Mouse (Mus musculus) liver, adult 2 months (tissue): Measurements from ENCODE around the gene Hcn1. TPM values are rescaled to one million over a fixed set of nuclear protein-coding genes. Genes with fewer than 3 reads are reported as not detected.

Experiments used
- DNase-seq: peaks from one replicate; pipeline ENCODE4 v3.0.0-alpha.2; 2011; ENCODE audit warnings: low read depth, low spot score; ENCODE audit errors: extremely low read depth
- H3K27ac ChIP-seq: fragments of 200-500 bp; replicated peaks from 2 replicates; pipeline ENCODE4 v1.5.1; 2012; ENCODE audit warnings: low read depth, mild to moderate bottlenecking, control low read depth, inconsistent platforms, low read length; ENCODE audit not compliant: insufficient read depth
- H3K27me3 ChIP-seq: fragments of 200-500 bp; 2 replicates; pipeline ENCODE4 v1.6.1; 2012; ENCODE audit warnings: mild to moderate bottlenecking, moderate library complexity, low read length, inconsistent platforms; ENCODE audit not compliant: control insufficient read depth, insufficient read depth
- H3K36me3 ChIP-seq: fragments of 200-500 bp; 2 replicates; pipeline ENCODE4 v1.6.1; 2012; ENCODE audit warnings: low read length, inconsistent platforms; ENCODE audit not compliant: control insufficient read depth, insufficient read depth
- H3K4me1 ChIP-seq: fragments of 200-500 bp; 2 replicates; pipeline ENCODE4 v1.6.1; 2011; ENCODE audit warnings: low read length; ENCODE audit not compliant: control insufficient read depth, insufficient read depth
- H3K4me3 ChIP-seq: fragments of 200-500 bp; 2 replicates; pipeline ENCODE4 v1.5.1; 2011; ENCODE audit warnings: low read depth, mild to moderate bottlenecking, control low read depth, low read length, moderate library complexity; ENCODE audit not compliant: insufficient read depth
- H3K79me2 ChIP-seq: fragments of 200-500 bp; 2 replicates; pipeline ENCODE4 v1.6.1; 2012; ENCODE audit warnings: inconsistent platforms, mild to moderate bottlenecking, low read length, moderate library complexity; ENCODE audit not compliant: control insufficient read depth, insufficient read depth
- H3K9ac ChIP-seq: fragments of 200-500 bp; 2 replicates; pipeline ENCODE4 v1.6.1; 2012; ENCODE audit warnings: low read depth, mild to moderate bottlenecking, control low read depth, inconsistent platforms, low read length
- CTCF ChIP-seq: fragments of 200-500 bp; IDR thresholded peaks from 2 replicates; pipeline ENCODE4 v1.5.1; 2011; ENCODE audit warnings: low read depth, low read length, control low read depth
- POLR2A ChIP-seq: fragments of 200-500 bp; IDR thresholded peaks from 2 replicates; pipeline ENCODE4 v1.6.1; 2011; ENCODE audit warnings: low read length, control low read depth; ENCODE audit not compliant: insufficient read depth; ENCODE audit errors: extremely low read depth
- WGBS: fragments of 180-500 bp; shearing (Covaris S2); methylation state at CpG from one replicate; pipeline ENCODE4 v1.1.7; 2018; 5-methylcytosine and 5-hydroxymethylcytosine counted together
- polyA plus RNA-seq: library from polyadenylated mRNA; depleted of rRNA; stranded (reverse); fragments of >200 nt; gene quantifications from 2 replicates; pipeline ENCODE4 v1.2.3, GENCODE M21; 2012
- total RNA-seq: library from RNA; depleted of rRNA; stranded (reverse); fragments of >200 nt; gene quantifications from 2 replicates; pipeline ENCODE4 v1.2.3, GENCODE M21; 2014

Hcn1 gene
- total and polyA plus RNA-seq, 2 experiments, result 0.01 TPM; not detected in 1

DNA sequence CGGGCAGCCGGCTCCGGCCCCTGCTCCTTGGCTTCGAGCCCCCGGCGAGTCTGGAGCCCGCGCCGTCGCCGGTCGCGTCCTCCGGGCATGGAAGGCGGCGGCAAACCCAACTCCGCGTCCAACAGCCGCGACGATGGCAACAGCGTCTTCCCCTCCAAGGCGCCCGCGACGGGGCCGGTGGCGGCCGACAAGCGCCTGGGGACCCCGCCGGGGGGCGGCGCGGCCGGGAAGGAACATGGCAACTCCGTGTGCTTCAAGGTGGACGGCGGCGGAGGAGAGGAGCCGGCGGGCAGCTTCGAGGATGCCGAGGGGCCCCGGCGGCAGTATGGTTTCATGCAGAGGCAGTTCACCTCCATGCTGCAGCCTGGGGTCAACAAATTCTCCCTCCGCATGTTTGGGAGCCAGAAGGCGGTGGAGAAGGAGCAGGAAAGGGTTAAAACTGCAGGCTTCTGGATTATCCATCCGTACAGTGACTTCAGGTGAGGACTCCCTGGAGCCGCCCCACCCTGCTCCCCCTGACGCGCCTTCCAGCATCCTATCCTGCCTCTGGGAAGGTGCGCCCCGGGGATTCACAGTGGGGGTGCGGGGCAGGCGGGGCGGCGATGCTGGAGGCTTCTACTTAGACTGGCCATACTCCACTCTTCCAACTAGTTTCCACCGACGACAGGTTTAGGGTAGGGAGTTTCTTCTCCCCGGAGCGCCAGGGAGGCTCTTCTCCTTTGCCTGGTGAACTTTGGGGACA lies 668 bp downstream of the Hcn1 start:
- no peak overlapping the region for H3K9ac ChIP-seq
- WGBS, result 1% methylated on average over 61 of the region's 62 CpGs
- H3K27me3 ChIP-seq, result peaks cover 8% of the 10 kb centered on the region
- no peaks in the 10 kb centered on the region for H3K36me3 ChIP-seq
- peak overlapping the region; percentile 31; the same call in 1 of the 2 replicates for H3K4me3 ChIP-seq
- H3K27ac ChIP-seq, result no peak overlapping the region
- TF ChIP-seq CTCF (no peak), POLR2A (no peak)
- no peaks in the 10 kb centered on the region for H3K4me1 ChIP-seq
- no peaks in the 10 kb centered on the region for H3K79me2 ChIP-seq
- DNase-seq, result no peak

DNA sequence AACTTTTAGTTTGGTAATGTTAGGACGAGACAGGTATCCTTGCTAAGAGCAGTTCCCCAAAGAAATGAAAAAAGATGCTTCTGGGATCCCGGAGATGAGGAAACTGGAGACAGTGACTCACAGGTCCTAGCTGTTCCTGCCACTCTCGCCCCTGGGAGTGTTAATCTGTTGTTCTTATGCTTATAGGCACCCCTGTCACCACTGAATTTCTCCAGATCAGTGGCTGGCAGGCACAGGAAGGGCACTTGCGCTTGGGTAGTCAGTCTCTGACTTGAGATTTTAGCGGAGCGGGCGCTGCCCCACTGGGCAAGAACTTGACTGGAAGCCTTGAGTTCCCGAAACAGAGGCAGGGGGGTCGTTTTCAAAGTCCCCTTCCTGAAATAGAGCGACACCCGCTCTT lies 1.3 kb downstream of the Hcn1 start:
- WGBS, result 22% methylated on average over 11 of the region's 11 CpGs
- TF ChIP-seq CTCF, result no peak
- TF ChIP-seq POLR2A, result no peak
- DNase-seq, result no peak
- no peak overlapping the region for H3K27ac ChIP-seq
- H3K4me1 ChIP-seq, result no peaks in the 10 kb centered on the region
- peaks cover 8% of the 10 kb centered on the region for H3K27me3 ChIP-seq
- no peak overlapping the region for H3K4me3 ChIP-seq
- H3K79me2 ChIP-seq, result no peaks in the 10 kb centered on the region
- H3K9ac ChIP-seq, result no peak overlapping the region
- H3K36me3 ChIP-seq, result no peaks in the 10 kb centered on the region

DNA sequence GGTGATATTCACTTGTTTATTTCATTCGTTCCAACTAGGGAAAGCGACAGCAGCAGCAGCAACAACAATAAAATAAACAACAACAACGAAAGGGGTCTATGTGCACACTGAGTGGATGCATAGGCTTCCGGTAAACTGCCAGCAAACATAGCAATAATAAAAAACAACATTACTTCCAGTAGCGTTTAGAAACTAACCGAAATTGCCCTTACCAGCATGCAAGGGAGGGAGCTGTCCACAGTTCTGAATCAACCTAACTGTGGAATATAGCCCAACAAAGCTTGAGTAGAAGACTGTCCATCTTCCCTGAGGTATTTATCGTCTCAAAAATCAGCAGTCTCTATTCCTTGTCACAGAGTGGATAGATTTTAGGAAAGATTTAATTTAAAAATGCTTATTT lies 2.0 kb downstream of the Hcn1 start:
- DNase-seq, result peak; percentile 28
- no peak overlapping the region for H3K27ac ChIP-seq
- H3K4me1 ChIP-seq, result no peaks in the 10 kb centered on the region
- no peak for TF ChIP-seq POLR2A
- no peak for TF ChIP-seq CTCF
- no peak overlapping the region for H3K9ac ChIP-seq
- peaks cover 8% of the 10 kb centered on the region for H3K27me3 ChIP-seq
- H3K4me3 ChIP-seq, result no peak overlapping the region
- H3K36me3 ChIP-seq, result no peaks in the 10 kb centered on the region
- 29% methylated on average over 7 of the region's 7 CpGs for WGBS
- H3K79me2 ChIP-seq, result no peaks in the 10 kb centered on the region

DNA sequence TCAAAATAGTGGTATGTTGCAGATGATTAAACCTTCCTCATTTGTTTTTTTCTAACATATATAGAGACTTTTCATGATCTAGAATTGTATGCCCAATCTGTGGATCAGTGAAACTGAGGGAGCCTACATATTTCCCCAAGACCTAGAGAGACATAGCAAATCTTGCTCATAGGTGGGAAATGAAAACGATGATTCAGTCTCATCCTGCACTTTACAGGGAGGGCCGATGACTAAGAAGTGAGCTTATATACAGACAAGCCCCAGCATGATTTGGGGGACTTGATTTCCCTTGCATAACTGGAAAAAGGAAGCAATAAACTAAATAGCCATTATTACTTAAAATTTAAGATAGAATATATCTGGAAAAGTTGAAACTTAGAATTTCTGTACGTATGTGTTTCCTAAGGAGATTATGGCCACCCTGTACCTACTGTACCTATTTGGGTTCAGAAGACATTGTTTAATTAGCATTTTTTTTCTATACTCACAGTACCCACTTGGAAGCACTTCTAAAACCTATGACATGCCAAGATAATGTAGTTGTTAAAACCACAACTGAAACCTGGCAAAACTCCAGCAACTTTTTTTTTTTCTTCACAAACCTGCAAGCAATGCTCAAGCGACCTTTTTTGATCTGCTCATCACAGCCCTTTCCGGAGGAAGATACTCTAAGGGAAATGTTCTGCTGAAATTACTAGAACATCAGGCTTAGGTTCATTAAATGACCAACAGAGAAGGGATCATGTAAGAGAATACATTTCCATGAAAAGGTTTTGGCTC lies 3.0 kb downstream of the Hcn1 start:
- DNase-seq, result no peak
- 81% methylated on average over 5 of the region's 5 CpGs for WGBS
- no peak overlapping the region for H3K27ac ChIP-seq
- H3K9ac ChIP-seq, result no peak overlapping the region
- TF ChIP-seq POLR2A (no peak), CTCF (no peak)
- no peaks in the 10 kb centered on the region for H3K36me3 ChIP-seq
- peaks cover 8% of the 10 kb centered on the region for H3K27me3 ChIP-seq
- no peak overlapping the region for H3K4me3 ChIP-seq
- no peaks in the 10 kb centered on the region for H3K79me2 ChIP-seq
- no peaks in the 10 kb centered on the region for H3K4me1 ChIP-seq

- H3K4me3 ChIP-seq, result no peak overlapping the region
- no peaks in the 10 kb centered on the region for H3K36me3 ChIP-seq
- TF ChIP-seq CTCF (no peak), POLR2A (no peak)
- no peaks in the 10 kb centered on the region for H3K27me3 ChIP-seq
- no peaks in the 10 kb centered on the region for H3K79me2 ChIP-seq
- WGBS, result 90% methylated on average over 2 of the region's 2 CpGs
- no peaks in the 10 kb centered on the region for H3K4me1 ChIP-seq
- H3K9ac ChIP-seq, result no peak overlapping the region
- no peak for DNase-seq
- no peak overlapping the region for H3K27ac ChIP-seq
These were observed 9.8 kb downstream of the Hcn1 start for GRCm38 (mm10) chr13:117611881-117612280.

- DNase-seq, result no peak
- no peak overlapping the region for H3K9ac ChIP-seq
- H3K27me3 ChIP-seq, result no peaks in the 10 kb centered on the region
- WGBS, result 72% methylated on average over 7 of the region's 7 CpGs
- TF ChIP-seq POLR2A (no peak), CTCF (no peak)
- no peaks in the 10 kb centered on the region for H3K4me1 ChIP-seq
- no peak overlapping the region for H3K27ac ChIP-seq
- no peak overlapping the region for H3K4me3 ChIP-seq
- H3K79me2 ChIP-seq, result no peaks in the 10 kb centered on the region
- H3K36me3 ChIP-seq, result no peaks in the 10 kb centered on the region
These were observed 17.4 kb downstream of the Hcn1 start for GRCm38 (mm10) chr13:117619544-117619943.
